22 mouse cellular contexts compared by ENCODE assay signal in genomic region chr11:4464186-4464585, GRCm38 (mm10). TPM values are rescaled to one million over a fixed set of nuclear protein-coding genes. Genes with fewer than 3 reads are reported as not detected.
DNase-seq lines count a peak whose midpoint lies in the region; TF ChIP-seq lines count a peak whose summit lies in the region.
"Had no signal": no experiment of that assay in that cellular context is flagged by ENCODE, and none has a peak within 500 bp of the region (broad histone marks: within the 10 kb centered on the region; RNA-seq: fewer than 3 reads in every experiment).

No protein-coding gene starts in this region.

- in situ Hi-C loops in ES-E14 (cut with MboI; ENCODE audit: low sequenced_read_pairs in 2 of 2, unreplicated experiment in 2 of 2), result no loop called here

- H3K9me3 ChIP-seq in E14TG2a.4 (ENCODE audit: low read length) (no peaks in the 10 kb centered on the region), ES-E14 (ENCODE audit: control insufficient read depth, insufficient read depth, low read depth, low read length) (no peaks in the 10 kb centered on the region)
- H3K9me3 ChIP-seq: embryonic facial prominence, embryonic 13.5 days; embryonic facial prominence, embryonic 15.5 days; forebrain, embryonic 10.5 days; forebrain, embryonic 12.5 days had no signal

- H3K36me3 ChIP-seq in E14TG2a.4 (ENCODE audit: insufficient read depth, low read length) (no peaks in the 10 kb centered on the region), ES-E14 (ENCODE audit: control insufficient read depth, insufficient read depth, low read length, poor library complexity, severe bottlenecking) (no peaks in the 10 kb centered on the region)
- H3K36me3 ChIP-seq: embryonic facial prominence, embryonic 13.5 days; embryonic facial prominence, embryonic 15.5 days; forebrain, embryonic 10.5 days; forebrain, embryonic 12.5 days had no signal

- no peak for TF ChIP-seq CTCF in E14TG2a.4 (conservative IDR thresholded peaks at IDR 0.05; ENCODE audit: low read length)

- no peaks in the 10 kb centered on the region for H3K27me3 ChIP-seq in E14TG2a.4 (ENCODE audit: insufficient read depth, low read length)
- H3K27me3 ChIP-seq: CH12.LX; embryonic facial prominence, embryonic 13.5 days; embryonic facial prominence, embryonic 15.5 days; forebrain, embryonic 12.5 days had no signal

- no peak overlapping the region for H3K27ac ChIP-seq in ES-E14 (ENCODE audit: insufficient read depth, low read depth, low read length, poor library complexity, severe bottlenecking)
- H3K27ac ChIP-seq: embryonic facial prominence, embryonic 13.5 days; embryonic facial prominence, embryonic 15.5 days; forebrain, embryonic 10.5 days; forebrain, embryonic 12.5 days had no signal

- H3K4me3 ChIP-seq in E14TG2a.4 (replicated peaks; ENCODE audit: low read length) (peak overlapping the region; percentile 60), ES-E14 (ENCODE audit: insufficient read depth in 1 of 2, low read depth in 1 of 2, low read length in 2 of 2, poor library complexity in 1 of 2, severe bottlenecking in 1 of 2) (peak overlapping the region in 1 of 2 experiments; percentile 35; a peak in 1 of 4 replicates)
- H3K4me3 ChIP-seq: embryonic facial prominence, embryonic 13.5 days; embryonic facial prominence, embryonic 15.5 days; erythroblast, embryonic 14.5 days; forebrain, embryonic 10.5 days; forebrain, embryonic 12.5 days had no signal

- intact Hi-C loops in heart, postnatal 25 days (cut with DNase I), result no loop called here

- no peak overlapping the region for H3K9ac ChIP-seq in ES-E14 (ENCODE audit: insufficient read depth, low read depth, low read length, poor library complexity, severe bottlenecking)
- H3K9ac ChIP-seq: embryonic facial prominence, embryonic 13.5 days; embryonic facial prominence, embryonic 15.5 days; forebrain, embryonic 12.5 days had no signal

- DNase-seq in ES-E14 (ENCODE audit: low read depth, low spot score), result peak; percentile 59
- DNase-seq in ZHBTc4 (ENCODE audit: low read depth, low spot score), result peak; percentile 90
- DNase-seq in heart, postnatal 25 days (ENCODE audit: low spot score), result no peak
- DNase-seq in layer of hippocampus, postnatal 36 days, result no peak
- DNase-seq: adrenal gland, adult 2 months; adrenal gland, postnatal 10 days; adrenal gland, postnatal 25 days; B cell, adult 2 months; cerebellum, adult 11 months; cerebellum, adult 18-20 months; cerebellum, adult 8-10 months; cerebellum, adult 9-11 months; cerebellum, postnatal 14 days; cerebellum, postnatal 36 days; embryo, embryonic 11 days had no signal

- H3K4me1 ChIP-seq in E14TG2a.4 (replicated peaks; ENCODE audit: low read depth, low read length), result peaks cover 90% of the 10 kb centered on the region
- peaks cover 15 to 43% of the 10 kb centered on the region in 2 experiments for H3K4me1 ChIP-seq in ES-E14 (ENCODE audit: control insufficient read depth in 2 of 2, insufficient read depth in 2 of 2, low read length in 2 of 2, poor library complexity in 1 of 2)
- H3K4me1 ChIP-seq: embryonic facial prominence, embryonic 15.5 days; forebrain, embryonic 12.5 days had no signal

TF ChIP-seq in ES-E14, 5 proteins besides CTCF, POLR2A, EP300 and RAD21:
- TF ChIP-seq CHD2 (IDR thresholded peaks at IDR 0.05; ENCODE audit: low read depth, low read length), result no peak
- TF ChIP-seq ZC3H11A (IDR thresholded peaks at IDR 0.05; ENCODE audit: borderline replicate concordance, low read depth, low read length), result no peak
- TF ChIP-seq HCFC1 (IDR thresholded peaks at IDR 0.05; ENCODE audit: borderline replicate concordance, insufficient read depth, low read length), result no peak
- no peak for TF ChIP-seq ZNF384 (IDR thresholded peaks at IDR 0.05; ENCODE audit: low read depth, low read length)
- no peak for TF ChIP-seq MAFK (IDR thresholded peaks at IDR 0.05; ENCODE audit: insufficient read depth, low read depth, low read length)

RNA-seq across cellular contexts. Expression of gene Hormad2, which starts 23.3 kb away (rescaled TPM):
- 11.6 and 12.3 TPM in 2 replicates for total RNA-seq in ES-E14 (2012; rRNA removed)
- not detected for total RNA-seq in heart, postnatal 25 days (2021)
- under 1 TPM in 1 of 2 experiments, not detected in 1; 0.60 TPM for total RNA-seq in layer of hippocampus, postnatal 36 days (2021)
- total RNA-seq: CH12.LX had no signal

Comparison
In these comparisons a context has a peak if more than half of its experiments do, and no peak if none do; other contexts are left out.
1. DNase-seq: peak in ES-E14 (single experiment) and ZHBTc4 (single experiment); none in heart, postnatal 25 days (single experiment) and layer of hippocampus, postnatal 36 days (0 of 2).